Mouse (Mus musculus): ENCODE results near the gene Lhx1.
A peak's percentile ranks its signal among the peaks of the same experiment; 100 is the strongest.

Gene Lhx1

GRCm38 (mm10) chr11:84526451-84526850, 1.1 kb upstream of the Lhx1 start:
- DNase-seq (ENCODE audit: low spot score): no peak

- DNase-seq (ENCODE audit: low spot score): no peak
Measured at GRCm38 (mm10) chr11:84524511-84525270, 644 bp downstream of the Lhx1 start.

- DNase-seq (ENCODE audit: low spot score): no peak
Measured at GRCm38 (mm10) chr11:84523841-84524510, 1.4 kb downstream of the Lhx1 start.

- no peak for DNase-seq (ENCODE audit: low spot score)
Measured at GRCm38 (mm10) chr11:84523321-84523831, 2.0 kb downstream of the Lhx1 start.

- no peak for DNase-seq (ENCODE audit: low spot score)
Measured at GRCm38 (mm10) chr11:84522577-84523320, 2.6 kb downstream of the Lhx1 start.

- no peak for DNase-seq (ENCODE audit: low spot score)
Measured at GRCm38 (mm10) chr11:84521751-84522299, 3.5 kb downstream of the Lhx1 start.

GRCm38 (mm10) chr11:84521071-84521390, 4.3 kb downstream of the Lhx1 start:
- DNase-seq (ENCODE audit: low spot score): no peak

GRCm38 (mm10) chr11:84520269-84521070, 4.9 kb downstream of the Lhx1 start:
- DNase-seq (ENCODE audit: low spot score): no peak

- no peak for DNase-seq (ENCODE audit: low spot score)
Measured at GRCm38 (mm10) chr11:84519576-84520268, 5.6 kb downstream of the Lhx1 start.

- DNase-seq (ENCODE audit: low spot score): no peak
Measured at GRCm38 (mm10) chr11:84519036-84519435, 6.3 kb downstream of the Lhx1 start.

GRCm38 (mm10) chr11:84518261-84518660, 7.1 kb downstream of the Lhx1 start:
- no peak for DNase-seq (ENCODE audit: low spot score)

GRCm38 (mm10) chr11:84517431-84517830, 7.9 kb downstream of the Lhx1 start:
- DNase-seq (ENCODE audit: low spot score): no peak

GRCm38 (mm10) chr11:84516501-84517240, 8.7 kb downstream of the Lhx1 start:
- no peak for DNase-seq (ENCODE audit: low spot score)

GRCm38 (mm10) chr11:84513171-84514116, 11.9 kb downstream of the Lhx1 start, which contains the start of gene Aatf:
Aatf (minus strand) TSS chr11:84513522.
- DNase-seq (ENCODE audit: low spot score): peak; percentile 96

GRCm38 (mm10) chr11:84512031-84512430, 13.3 kb downstream of the Lhx1 start:
- no peak for DNase-seq (ENCODE audit: low spot score)

GRCm38 (mm10) chr11:84504296-84504695, 21.0 kb downstream of the Lhx1 start:
- DNase-seq (ENCODE audit: low spot score): no peak

GRCm38 (mm10) chr11:84497944-84498343, 27.4 kb downstream of the Lhx1 start:
- no peak for DNase-seq (ENCODE audit: low spot score)

GRCm38 (mm10) chr11:84496901-84497300, 28.4 kb downstream of the Lhx1 start:
- no peak for DNase-seq (ENCODE audit: low spot score)

- peak; percentile 29 for DNase-seq (ENCODE audit: low spot score)
Measured at GRCm38 (mm10) chr11:84495774-84496173, 29.6 kb downstream of the Lhx1 start.

Data from adipocyte (in vitro differentiated cells).